Mouse (Mus musculus): ENCODE data around the gene Gm49405.

Gene Gm49405

GRCm38 (mm10) chr19:3988066-3988465 is 12.4 kb upstream of the Gm49405 start:
- no peak for DNase-seq

GRCm38 (mm10) chr19:3988750-3989149 is 11.7 kb upstream of the Gm49405 start:
- no peak for DNase-seq

DNA sequence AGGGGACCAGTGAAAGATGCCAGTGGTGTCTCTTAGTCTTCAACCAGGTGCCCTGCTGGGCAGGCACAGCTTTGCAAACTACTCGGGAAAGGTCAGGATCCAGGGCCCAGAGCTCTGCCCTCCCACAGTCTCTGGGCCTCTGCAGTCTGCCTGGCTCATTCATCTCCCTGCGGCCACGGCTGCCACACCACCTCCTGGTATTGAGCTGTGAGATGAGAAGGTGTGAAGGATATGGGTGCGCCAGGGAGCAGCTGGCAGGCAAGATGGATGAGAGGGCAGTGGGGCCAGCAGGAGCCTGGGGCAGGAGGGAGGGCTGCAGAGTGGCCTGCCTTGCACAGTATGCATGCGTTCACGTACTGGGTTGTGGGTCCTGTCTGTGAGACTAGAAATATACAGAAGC is 9.6 kb upstream of the Gm49405 start:
- no peak for DNase-seq

DNA sequence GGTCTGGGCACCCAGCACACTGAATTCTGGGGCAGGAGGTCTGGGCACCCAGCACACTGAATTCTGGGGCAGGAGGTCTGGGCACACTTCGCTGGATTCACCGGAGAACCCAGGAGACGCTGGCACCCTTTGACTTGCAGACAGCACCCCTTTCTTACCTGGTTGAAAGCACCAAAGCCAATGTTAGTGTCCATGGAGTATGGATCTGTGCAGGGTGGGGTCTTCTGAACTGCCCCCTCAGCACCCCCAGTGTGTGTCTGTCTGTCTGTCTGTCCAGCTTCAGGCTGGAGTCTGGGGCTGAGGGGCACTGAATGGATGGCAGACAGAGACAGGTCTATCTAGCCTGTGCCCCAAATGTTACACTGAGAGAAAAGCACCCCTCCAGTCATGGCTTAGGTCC is 8.9 kb upstream of the Gm49405 start:
- DNase-seq = no peak

- DNase-seq = no peak
Measured at GRCm38 (mm10) chr19:3991966-3992365, 8.5 kb upstream of the Gm49405 start.

DNA sequence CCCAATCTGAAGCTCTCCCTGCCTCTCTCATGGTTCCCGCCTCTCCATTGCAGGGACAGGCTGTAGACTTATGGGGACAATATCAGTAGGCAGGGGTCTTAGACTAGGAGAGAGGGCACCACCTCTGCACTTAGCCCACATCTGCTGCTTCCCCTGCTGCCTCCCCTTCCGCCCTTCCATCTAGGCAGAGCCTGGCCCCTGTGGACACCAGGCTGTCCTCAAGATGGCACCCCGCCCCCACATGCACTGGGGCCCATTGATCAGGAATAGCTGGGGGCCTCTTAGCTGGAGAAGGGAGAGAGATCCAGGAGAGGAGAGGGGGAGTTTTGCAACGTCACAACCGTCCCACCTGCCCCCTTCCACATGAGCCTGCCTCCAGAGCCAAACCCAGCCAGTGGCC is 8.0 kb upstream of the Gm49405 start, which contains the start of gene Tbx10:
Gene Tbx10, plus strand, starts transcription at position 337 of the 400 bp plus-strand sequence.
- no peak for DNase-seq

GRCm38 (mm10) chr19:3994932-3995331 is 5.5 kb upstream of the Gm49405 start:
- no peak for DNase-seq

- peak; percentile 30 to 36 for DNase-seq
Measured at GRCm38 (mm10) chr19:3995505-3995904, 4.9 kb upstream of the Gm49405 start.

- DNase-seq = no peak
Measured at GRCm38 (mm10) chr19:3996106-3996505, 4.3 kb upstream of the Gm49405 start.

DNA sequence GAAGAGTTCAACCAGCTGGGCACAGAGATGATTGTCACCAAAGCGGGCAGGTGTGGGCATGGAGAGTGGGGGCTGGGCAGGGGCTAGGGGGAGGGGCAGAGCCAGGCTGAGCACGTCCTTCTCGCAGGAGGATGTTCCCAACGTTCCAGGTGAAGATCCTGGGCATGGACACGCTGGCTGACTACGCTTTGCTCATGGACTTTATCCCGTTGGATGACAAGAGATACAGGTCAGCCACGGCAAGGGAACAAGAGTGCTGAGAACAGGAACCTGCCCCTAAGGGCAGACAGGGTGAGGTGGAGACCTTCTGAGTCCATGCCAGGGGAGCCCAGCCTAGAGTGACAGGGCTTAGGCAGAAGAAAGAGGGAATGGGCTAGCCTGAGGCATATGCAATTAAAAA is 3.7 kb upstream of the Gm49405 start:
- no peak for DNase-seq

- no peak for DNase-seq
Measured at GRCm38 (mm10) chr19:3997231-3997630, 3.2 kb upstream of the Gm49405 start.

DNA sequence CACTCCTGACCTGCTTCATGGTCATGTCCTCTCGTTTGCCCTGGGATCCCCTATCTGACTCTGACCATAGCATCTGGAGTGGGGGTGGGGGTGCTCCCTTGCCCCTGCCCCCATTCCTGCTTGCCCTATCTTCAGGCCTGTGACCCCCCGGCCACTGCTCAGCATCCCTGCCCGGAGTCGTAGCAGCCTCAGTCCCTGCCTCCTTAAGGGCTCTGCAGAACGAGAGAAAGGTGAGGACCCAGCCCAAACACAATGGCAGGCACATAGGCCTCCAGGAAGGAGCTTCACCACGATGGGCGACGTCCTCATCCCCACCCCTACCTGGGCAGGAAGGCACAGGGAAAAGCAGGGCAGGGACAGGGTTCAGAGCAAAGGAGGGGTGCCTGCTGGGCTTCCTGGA is 2.1 kb upstream of the Gm49405 start:
- DNase-seq = no peak

DNA sequence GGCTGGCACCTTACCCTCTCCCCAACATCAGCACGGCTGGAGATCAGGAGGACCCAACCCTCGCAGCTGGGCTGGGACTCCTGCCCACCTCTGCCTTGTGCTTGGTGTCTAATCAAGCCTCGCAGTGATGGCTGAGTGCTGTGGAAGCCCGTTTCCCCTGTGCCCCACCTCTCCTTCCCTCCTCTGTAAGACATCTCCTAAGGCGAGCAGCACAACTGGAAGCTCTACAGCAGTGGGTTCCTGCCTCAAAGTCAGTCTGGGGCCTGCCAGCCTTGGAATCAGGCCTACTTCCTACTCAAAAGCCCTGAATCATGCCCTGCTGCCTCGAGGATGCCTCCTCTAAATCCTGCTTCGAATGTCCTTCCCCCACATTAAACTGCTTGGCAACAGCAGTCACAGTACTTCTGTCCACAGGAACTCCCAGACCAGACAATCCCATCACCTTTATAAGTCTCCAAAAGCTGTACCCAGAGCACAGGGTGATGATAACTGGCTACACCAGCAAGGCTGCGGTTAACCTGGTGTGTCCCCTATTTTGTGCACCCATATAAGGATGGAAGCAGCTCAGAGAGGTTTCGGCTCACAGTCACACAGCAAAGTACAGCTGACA is 1.2 kb upstream of the Gm49405 start:
- DNase-seq = no peak

GRCm38 (mm10) chr19:4000949-4001525 is 611 bp downstream of the Gm49405 start:
- DNase-seq = no peak

GRCm38 (mm10) chr19:4001752-4002151 is 1.3 kb downstream of the Gm49405 start:
- no peak for DNase-seq

DNA sequence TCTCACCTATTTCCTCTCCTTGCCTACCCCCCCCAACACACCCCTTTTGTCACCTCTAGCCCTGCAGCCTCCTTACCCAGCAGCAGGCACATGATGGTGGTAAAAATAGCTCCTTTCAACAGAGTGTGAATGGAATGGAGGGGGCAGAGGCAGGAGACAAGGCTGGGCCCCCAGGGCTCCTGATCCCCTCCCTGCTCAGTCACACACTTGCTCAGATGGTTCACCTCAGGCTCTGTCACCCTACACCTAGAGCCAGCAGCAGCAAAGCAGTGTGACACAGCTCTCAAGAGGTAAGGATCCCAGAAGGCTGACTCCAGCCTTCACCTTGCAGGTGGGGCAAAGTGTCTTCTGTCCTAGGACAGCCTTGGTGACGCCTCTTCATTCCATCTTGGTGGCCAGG is 2.7 kb downstream of the Gm49405 start, which contains the start of gene Doc2g:
Gene Doc2g, plus strand, starts transcription at position 202 of the 400 bp plus-strand sequence.
- no peak for DNase-seq

DNA sequence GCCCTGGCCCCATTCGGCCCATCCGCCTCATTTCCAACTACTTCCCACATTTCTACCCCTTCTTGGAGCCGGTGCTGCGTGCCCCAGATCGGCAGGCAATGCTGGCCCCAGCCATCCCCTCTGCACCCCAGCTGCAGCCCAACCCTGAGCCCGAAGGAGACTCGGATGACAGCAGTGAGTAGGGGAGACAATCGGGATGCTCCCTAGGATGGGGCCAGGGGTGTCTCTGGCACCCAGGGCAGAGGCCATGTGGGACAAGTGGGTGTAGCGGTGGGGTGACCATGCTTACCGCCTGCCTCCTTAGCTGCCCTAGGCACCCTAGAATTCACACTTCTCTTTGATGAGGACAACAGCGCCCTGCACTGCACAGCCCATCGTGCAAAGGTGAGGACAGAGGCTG is 3.2 kb downstream of the Gm49405 start:
- DNase-seq = no peak

DNA sequence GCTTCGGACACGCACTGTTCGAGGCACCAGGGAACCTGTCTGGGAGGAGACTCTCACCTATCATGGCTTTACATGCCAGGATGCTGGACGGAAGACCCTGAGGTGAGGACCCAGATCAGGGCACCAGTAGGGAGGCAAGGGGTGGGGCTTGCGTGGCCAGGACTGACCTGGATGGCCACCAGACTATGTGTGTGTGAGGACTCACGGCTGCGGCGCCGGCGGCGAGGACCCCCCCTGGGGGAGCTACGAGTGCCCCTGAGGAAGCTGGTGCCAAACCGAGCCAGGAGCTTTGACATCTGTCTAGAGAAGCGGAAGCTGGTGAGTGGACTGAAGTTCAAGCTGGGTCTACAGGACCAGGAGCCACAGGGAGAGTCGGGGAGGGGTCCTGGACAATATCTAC is 3.9 kb downstream of the Gm49405 start:
- DNase-seq = no peak

DNA sequence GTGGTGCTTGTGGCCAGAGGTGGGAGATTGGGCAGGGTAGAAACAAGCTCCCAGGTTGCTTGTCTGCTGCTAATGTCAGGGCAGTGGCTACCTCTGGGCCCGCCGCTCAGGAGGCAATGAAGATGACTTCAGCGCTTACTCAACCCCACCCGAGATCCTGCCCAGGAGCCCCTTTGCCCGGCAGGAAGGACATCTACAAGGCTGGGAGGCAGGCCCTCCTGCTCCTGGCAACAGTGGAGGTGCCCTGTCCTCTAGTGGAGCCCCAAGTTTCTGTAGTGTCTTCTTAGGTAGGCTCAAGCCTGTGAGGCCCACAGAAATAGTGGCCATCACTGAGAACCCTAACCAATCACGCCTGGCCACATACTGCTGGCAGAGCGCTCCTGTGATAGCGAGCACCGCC is 4.7 kb downstream of the Gm49405 start:
- no peak for DNase-seq

DNA sequence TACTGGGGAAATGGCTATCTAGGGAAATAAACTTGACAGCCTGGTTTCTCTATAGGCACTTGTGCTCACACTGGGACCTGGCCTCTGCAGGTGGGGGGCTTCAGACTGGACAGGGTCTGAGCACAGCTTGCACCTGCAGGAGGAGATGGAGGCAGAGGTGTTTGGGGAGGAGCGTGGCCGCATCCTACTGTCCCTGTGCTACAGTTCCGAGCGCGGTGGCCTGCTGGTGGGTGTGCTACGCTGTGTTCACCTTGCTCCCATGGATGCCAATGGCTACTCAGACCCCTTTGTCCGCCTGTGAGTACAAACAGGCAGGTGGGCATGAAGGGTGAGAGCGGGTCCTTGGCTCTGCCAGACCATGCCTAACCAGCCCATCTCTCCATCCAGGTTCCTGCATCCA is 5.5 kb downstream of the Gm49405 start:
- no peak for DNase-seq

DNA sequence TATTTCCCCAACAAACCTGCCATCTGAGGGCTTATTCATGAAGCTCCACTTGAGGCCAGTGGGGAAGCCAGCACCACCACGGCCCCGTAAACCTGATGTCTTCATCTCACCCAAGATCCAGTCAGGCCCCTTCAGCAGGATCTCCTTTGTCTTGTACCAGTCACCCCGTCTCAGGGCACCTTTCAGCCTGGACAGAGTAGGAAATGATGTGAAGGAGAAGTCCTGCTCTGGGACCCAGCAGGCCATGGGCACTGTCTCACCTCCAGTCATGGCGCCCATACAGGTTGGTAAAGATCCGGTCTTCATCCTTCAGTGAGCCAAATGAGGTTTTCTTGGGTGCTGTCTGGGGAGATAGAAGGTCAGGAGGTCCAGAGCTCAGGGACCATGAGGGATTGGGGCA is 10.7 kb downstream of the Gm49405 start:
- DNase-seq = no peak

DNA sequence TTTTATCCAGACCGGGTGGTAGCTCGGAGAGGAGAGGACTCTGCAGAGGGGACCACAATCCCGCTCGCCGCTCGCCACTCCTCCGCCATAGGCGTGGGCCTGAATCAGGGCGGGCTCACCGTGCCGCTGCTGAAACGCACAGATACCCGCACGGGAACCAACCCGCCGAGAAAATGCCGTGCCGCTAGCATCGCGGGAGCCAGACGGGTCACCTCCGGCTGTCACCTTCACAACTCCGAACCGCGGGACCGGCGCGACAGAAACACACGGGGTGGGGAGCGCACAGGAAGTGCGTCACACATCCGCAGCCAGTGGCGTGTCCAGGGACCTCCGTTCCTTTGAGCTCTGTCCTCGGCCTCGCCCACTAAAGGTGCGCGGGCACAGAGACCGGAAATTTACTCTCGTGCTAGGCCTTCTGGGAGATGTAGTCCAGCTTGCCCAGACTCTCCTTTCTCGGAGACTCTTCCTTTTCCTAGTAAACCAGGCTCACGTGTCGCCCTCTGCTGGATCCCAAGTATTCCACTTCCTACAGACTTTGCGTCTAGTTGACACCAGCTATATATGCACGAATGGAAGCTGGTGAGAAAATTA is 12.1 kb downstream of the Gm49405 start, which contains the start of gene Ndufv1:
Gene Ndufv1, minus strand, starts transcription at position 375 of the 591 bp plus-strand sequence.
- peak; percentile 99 for DNase-seq

DNA sequence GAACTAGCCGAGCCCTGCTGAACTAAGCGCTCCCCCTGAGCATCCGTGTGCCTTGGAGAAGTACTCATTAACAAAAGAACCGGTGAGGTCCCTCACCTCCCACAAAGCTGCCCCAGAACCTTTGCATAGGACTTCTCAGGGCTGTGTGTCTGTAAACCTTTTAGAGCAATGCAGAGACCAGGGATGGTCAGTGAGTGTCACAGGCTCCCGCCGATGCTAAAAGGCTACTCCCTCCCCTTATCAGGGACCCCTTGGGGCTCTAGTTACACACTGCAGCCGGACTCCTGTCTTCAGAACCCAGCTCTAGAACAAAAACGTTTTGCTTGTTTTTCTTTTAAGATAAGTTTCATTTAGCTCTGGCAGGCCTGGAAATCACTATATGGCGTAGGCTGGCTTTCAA is 12.6 kb downstream of the Gm49405 start:
- DNase-seq = no peak

DNA sequence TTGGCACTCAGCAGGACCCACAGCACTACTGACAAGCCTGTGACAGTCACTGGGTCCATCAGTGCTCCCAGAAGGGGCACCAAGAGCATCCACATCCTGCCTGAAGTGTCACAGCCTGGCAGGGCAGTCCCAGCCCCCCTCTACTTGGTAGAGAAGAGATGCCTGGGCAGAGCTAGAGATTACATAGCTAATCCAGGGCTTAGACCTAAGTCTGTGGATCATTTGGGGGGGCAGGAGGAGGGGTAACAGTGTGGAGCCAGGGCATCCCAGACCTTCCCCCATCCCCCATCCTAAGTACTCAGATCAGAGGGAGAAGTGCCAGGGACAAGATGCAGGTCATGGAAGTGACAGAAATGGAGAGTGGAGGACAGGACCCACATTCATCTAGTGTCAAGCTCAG is 14.4 kb downstream of the Gm49405 start:
- DNase-seq = no peak

DNA sequence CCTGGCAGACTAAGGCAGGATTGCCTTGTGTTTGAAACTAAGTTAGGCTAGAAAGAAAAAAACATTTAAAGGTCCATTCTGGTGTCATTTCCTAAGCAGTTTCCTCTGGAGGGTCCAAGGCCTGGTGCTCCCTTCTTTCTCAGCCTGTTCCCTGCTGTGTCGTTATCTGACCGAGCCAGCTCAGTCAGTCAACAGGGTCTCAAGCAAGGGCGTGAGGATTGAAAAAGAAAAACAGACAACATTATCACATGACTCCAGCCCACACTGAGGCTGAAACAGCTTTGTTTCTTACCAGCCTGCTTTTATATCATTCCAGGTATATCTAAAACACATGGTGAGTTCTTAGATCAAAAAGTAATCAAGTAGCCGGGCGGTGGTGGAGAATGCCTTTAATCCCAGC is 15.2 kb downstream of the Gm49405 start:
- DNase-seq = no peak

All from lung, adult 18-20 months (tissue).